Mouse (Mus musculus): ENCODE measurements at regions not wholly inside any gene's neighbourhood (a gene's known extent, or its start where the extent isn't known, plus 50 kb on each side); places are given as distances from the start of the nearest gene placed in this dataset.
A peak's percentile ranks its signal among the peaks of the same experiment; 100 is the strongest.
"Not testable (repeated sequence)": the region's sequence is repeated elsewhere in the genome, so short reads cannot be mapped to it uniquely, and the experiment has no call there.

GRCm38 (mm10) chr2:57185151-57185550 is 52.3 kb upstream of the Gpd2 start:
- Histone ChIP-seq H3K9me3 (no peaks in the 10 kb centered on the region), H3K4me2 (replicated peaks) (peak overlapping the region; percentile 20; the same call in 1 of the 2 replicates), H3K27me3 (no peaks in the 10 kb centered on the region), H3K9ac (replicated peaks) (no peak overlapping the region), H3K27ac (no peak overlapping the region), H3K4me1 (replicated peaks) (peaks cover 4% of the 10 kb centered on the region; the same call in 1 of the 2 replicates), H3K36me3 (no peaks in the 10 kb centered on the region), H3K4me3 (replicated peaks) (no peak overlapping the region)
- ATAC-seq: no peak
- WGBS: 3% methylated on average over 1 of the region's 1 CpGs

DNA sequence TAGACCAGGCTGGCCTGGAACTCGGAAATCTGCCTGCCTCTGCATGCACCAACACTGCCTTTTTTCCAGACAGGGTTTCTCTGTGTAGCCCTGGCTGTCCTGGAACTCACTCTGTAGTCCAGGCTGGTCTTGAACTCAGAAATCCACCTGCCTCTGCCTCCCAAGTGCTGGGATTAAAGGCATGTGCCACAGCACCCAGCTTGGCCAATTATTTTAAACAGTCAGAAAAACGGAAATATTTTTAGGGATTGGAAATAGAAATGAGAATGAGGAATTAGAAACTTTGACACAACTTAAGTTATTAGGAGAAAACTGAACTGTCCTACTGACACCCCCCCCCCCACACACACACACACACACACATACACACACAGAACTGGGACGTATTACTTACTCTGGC is 54.3 kb upstream of the Gpd2 start:
- H3K4me3 ChIP-seq (replicated peaks); H3K27ac ChIP-seq; H3K9ac ChIP-seq (replicated peaks); H3K4me2 ChIP-seq (replicated peaks); H3K9me3 ChIP-seq; H3K27me3 ChIP-seq; H3K36me3 ChIP-seq; H3K4me1 ChIP-seq (replicated peaks); ATAC-seq: not testable (repeated sequence)
- 83% methylated on average over 3 of the region's 3 CpGs for WGBS

GRCm38 (mm10) chr2:57181692-57182541 is 55.5 kb upstream of the Gpd2 start:
- Histone ChIP-seq H3K4me3 (replicated peaks) (peak overlapping the region; percentile 57), H3K9ac (replicated peaks) (peak overlapping the region; percentile 68), H3K27ac (peak overlapping the region; percentile 79), H3K4me2 (replicated peaks) (peak overlapping the region; percentile 49), H3K9me3 (no peaks in the 10 kb centered on the region), H3K36me3 (no peaks in the 10 kb centered on the region), H3K27me3 (no peaks in the 10 kb centered on the region), H3K4me1 (replicated peaks) (peaks cover 4% of the 10 kb centered on the region; the same call in 1 of the 2 replicates)
- 1% methylated on average over 37 of the region's 37 CpGs for WGBS
- peak; percentile 97 for ATAC-seq

DNA sequence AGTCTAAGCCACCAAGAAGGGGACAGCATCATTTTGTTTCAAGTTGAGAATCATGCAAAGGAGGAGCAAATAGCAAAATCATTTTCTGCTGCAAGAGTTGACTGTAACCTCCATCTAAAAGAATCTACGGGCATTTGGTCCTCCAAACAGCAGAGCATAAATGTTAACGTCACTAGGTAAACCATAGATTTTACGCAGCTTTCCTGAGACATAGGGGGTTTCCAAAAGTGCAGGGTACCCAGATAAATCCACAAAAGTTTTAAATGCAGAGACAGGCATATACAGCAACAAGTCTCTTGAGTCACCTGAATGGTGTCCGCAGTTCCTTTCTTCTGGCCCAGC is 56.1 kb upstream of the Gpd2 start:
- no peak for ATAC-seq
- WGBS: 21% methylated on average over 4 of the region's 4 CpGs

DNA sequence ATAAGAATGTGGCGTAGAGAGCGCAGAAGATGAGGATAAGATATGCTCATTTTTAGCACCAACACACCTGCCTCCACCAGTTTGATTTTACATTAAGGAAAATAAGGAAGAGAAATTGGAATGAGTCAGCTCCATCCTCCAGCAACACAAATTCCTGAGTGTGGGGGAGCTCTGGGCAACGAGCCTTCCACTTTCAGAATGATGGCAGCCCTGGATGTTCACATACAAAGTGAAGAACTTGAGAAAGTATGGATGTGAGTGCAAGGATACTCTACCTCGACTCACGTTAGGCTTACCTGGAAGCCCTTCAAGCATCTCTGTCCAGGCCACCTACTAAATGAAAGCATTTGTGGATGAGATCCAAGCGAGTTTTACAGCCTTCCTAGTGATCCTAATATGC is 54.3 kb upstream of the Nr4a2 start:
- no peak for ATAC-seq
- Histone ChIP-seq H3K9ac (replicated peaks) (no peak overlapping the region), H3K27me3 (no peaks in the 10 kb centered on the region), H3K4me1 (replicated peaks) (no peaks in the 10 kb centered on the region), H3K27ac (no peak overlapping the region), H3K9me3 (no peaks in the 10 kb centered on the region), H3K36me3 (no peaks in the 10 kb centered on the region), H3K4me2 (replicated peaks) (no peak overlapping the region), H3K4me3 (replicated peaks) (no peak overlapping the region)
- WGBS: 85% methylated on average over 6 of the region's 6 CpGs

More for the DNA sequence above, 56.1 kb upstream of the Gpd2 start:
- Histone ChIP-seq H3K4me2 (replicated peaks) (peak overlapping the region; percentile 49), H3K36me3 (no peaks in the 10 kb centered on the region), H3K4me3 (replicated peaks) (peak overlapping the region; percentile 57), H3K27ac (peak overlapping the region; percentile 79; the same call in 1 of the 2 replicates), H3K9me3 (no peaks in the 10 kb centered on the region), H3K4me1 (replicated peaks) (peaks cover 4% of the 10 kb centered on the region; the same call in 1 of the 2 replicates), H3K27me3 (no peaks in the 10 kb centered on the region), H3K9ac (replicated peaks) (peak overlapping the region; percentile 68; the same call in 1 of the 2 replicates)

- WGBS: 93% methylated on average over 7 of the region's 7 CpGs
- Histone ChIP-seq H3K4me2 (replicated peaks) (no peak overlapping the region), H3K9ac (replicated peaks) (no peak overlapping the region), H3K27ac (no peak overlapping the region), H3K4me1 (replicated peaks) (no peaks in the 10 kb centered on the region), H3K27me3 (no peaks in the 10 kb centered on the region), H3K36me3 (no peaks in the 10 kb centered on the region), H3K9me3 (no peaks in the 10 kb centered on the region), H3K4me3 (replicated peaks) (no peak overlapping the region)
- ATAC-seq: no peak
Observed at GRCm38 (mm10) chr2:57176547-57176946, 52.7 kb upstream of the Nr4a2 start.

- H3K27me3 ChIP-seq: no peaks in the 10 kb centered on the region
- H3K27ac ChIP-seq: no peak overlapping the region
- H3K4me2 ChIP-seq (replicated peaks): no peak overlapping the region
- no peaks in the 10 kb centered on the region for H3K36me3 ChIP-seq
- H3K4me3 ChIP-seq (replicated peaks): no peak overlapping the region
- WGBS: 76% methylated on average over 1 of the region's 1 CpGs
- ATAC-seq: no peak
- H3K9me3 ChIP-seq: no peaks in the 10 kb centered on the region
- no peaks in the 10 kb centered on the region for H3K4me1 ChIP-seq (replicated peaks)
- H3K9ac ChIP-seq (replicated peaks): no peak overlapping the region
Observed at GRCm38 (mm10) chr2:57175219-57175618, 51.4 kb upstream of the Nr4a2 start.

Measured in midbrain, embryonic 13.5 days (tissue).